Mouse (Mus musculus) limb, embryonic 11.5 days (tissue): Measurements from ENCODE around the gene Sorbs1. TPM values are rescaled to one million over a fixed set of nuclear protein-coding genes. Genes with fewer than 3 reads are reported as not detected.

Experiments used
- polyA plus RNA-seq: library from polyadenylated mRNA; unstranded; fragments of >200 nt; fragmentation: Nextera tagmentation; extraction: Ambion mirVana; gene quantifications from 2 replicates; pipeline ENCODE4 v1.2.1, GENCODE M21; 2014

Sorbs1 gene
- polyA plus RNA-seq, 1 experiment from 2014 or later = 25.8 TPM

Other genes with a start within 250 kb of the Sorbs1 start
- gene Pdlim1, start 241.9 kb downstream of the Sorbs1 start, polyA plus RNA-seq = 68.5 and 84.1 TPM in 2 replicates
- 71.1 and 72.8 TPM in 2 replicates for gene Aldh18a1, start 74.7 kb upstream of the Sorbs1 start, polyA plus RNA-seq
- gene Tctn3, start 98.5 kb upstream of the Sorbs1 start, polyA plus RNA-seq = 10.6 and 11.0 TPM in 2 replicates
- gene Entpd1, start 98.6 kb upstream of the Sorbs1 start, polyA plus RNA-seq = 3.7 and 3.9 TPM in 2 replicates
- 0.12 TPM in 1 of 2 replicates, not detected in the other for gene Cc2d2b, start 235.0 kb upstream of the Sorbs1 start, polyA plus RNA-seq